Comparison of ENCODE assay signal across 17 mouse cellular contexts in genomic region chr1:39648584-39648983, GRCm38 (mm10). TPM values are rescaled to one million over a fixed set of nuclear protein-coding genes. Genes with fewer than 3 reads are reported as not detected.
"Had no signal": no experiment of that assay in that cellular context is flagged by ENCODE, and none has a peak within 500 bp of the region (broad histone marks: within the 10 kb centered on the region; RNA-seq: fewer than 3 reads in every experiment).

No protein-coding gene starts in this region.

- H3K27ac ChIP-seq: limb, embryonic 12.5 days; liver, embryonic 13.5 days; lung, embryonic 15.5 days; macrophage; midbrain, embryonic 15.5 days; stomach, embryonic 15.5 days had no signal

- H3K9ac ChIP-seq: limb, embryonic 12.5 days; liver, embryonic 13.5 days; liver, postnatal 0 days; lung, embryonic 15.5 days; midbrain, embryonic 15.5 days; stomach, embryonic 15.5 days had no signal

- H3K4me2 ChIP-seq: limb, embryonic 12.5 days; liver, embryonic 13.5 days; lung, embryonic 15.5 days; stomach, embryonic 15.5 days had no signal

- H3K36me3 ChIP-seq: limb, embryonic 12.5 days; liver, embryonic 13.5 days; lung, embryonic 15.5 days; midbrain, embryonic 15.5 days; stomach, embryonic 15.5 days had no signal

- H3K4me3 ChIP-seq: limb, embryonic 12.5 days; liver, embryonic 13.5 days; lung, embryonic 15.5 days; megakaryocyte, embryonic 14.5 days; midbrain, embryonic 15.5 days; stomach, embryonic 15.5 days had no signal

- H3K9me3 ChIP-seq: limb, embryonic 12.5 days; liver, embryonic 13.5 days; lung, embryonic 15.5 days; midbrain, embryonic 15.5 days; stomach, embryonic 15.5 days had no signal

- DNase-seq: kidney, adult 11 months; kidney, postnatal 10 days; kidney, postnatal 4 days; liver; liver, embryonic 13.5 days; liver, postnatal 0 days; lung, postnatal 14 days; retina, postnatal 1 day; right cerebral cortex, postnatal 4 days; thymus, postnatal 36 days had no signal

- ATAC-seq: liver, postnatal 0 days; midbrain, embryonic 15.5 days had no signal

RNA-seq across cellular contexts. Expression of gene Creg2, which starts 2.7 kb away (rescaled TPM):
- polyA plus RNA-seq: kidney, embryonic 14.5 days; liver, postnatal 0 days had no signal
